14 mouse cellular contexts compared by ENCODE assay signal in the genomic region with DNA sequence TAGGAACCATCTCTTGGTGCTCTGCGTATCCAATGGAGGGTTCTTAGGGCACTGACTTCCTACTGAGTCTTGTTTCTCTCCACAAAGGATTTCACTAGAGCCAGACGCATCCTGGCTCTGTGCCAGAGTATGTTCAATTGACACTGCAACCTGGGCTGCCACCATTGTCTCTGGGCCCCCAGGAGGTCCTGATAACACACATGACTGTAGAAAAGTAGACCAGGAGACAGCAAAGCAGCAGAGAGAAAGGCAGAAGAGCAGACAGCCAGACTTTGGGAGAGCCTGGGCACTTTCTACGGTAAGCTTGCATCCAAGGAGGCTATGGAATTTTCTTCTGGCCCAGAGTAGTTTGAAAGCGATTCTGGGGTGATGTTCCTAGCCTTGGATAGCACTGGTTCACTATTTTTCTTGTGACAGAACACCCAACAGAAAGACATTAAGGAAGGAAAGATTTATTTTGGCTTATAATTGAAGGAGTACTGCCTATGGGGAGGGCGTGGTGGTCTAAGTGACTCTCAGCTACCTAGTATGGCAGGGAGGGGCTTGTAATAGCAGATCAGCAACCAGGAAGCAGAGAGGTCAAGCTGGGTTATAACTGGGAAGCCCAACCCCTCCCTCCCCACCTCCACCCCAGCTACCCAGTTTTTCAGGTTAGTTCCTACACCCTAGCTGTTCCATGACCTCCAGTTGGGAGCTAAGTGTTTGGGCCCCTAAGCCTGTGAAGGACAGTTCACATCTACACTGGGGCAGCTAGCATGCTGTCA.
DNase-seq lines count a peak whose midpoint lies in the region; ATAC-seq and TF ChIP-seq lines count a peak whose summit lies in the region.
"Had no signal": no experiment of that assay in that cellular context is flagged by ENCODE, and none has a peak within 500 bp of the region (broad histone marks: within the 10 kb centered on the region; RNA-seq: fewer than 3 reads in every experiment).

No protein-coding gene starts in this region.

- no peaks in the 10 kb centered on the region for H3K79me2 ChIP-seq in MEL (ENCODE audit: control insufficient read depth, insufficient read depth, low read length, poor library complexity)

- H3K4me3 ChIP-seq in liver, embryonic 16.5 days (ENCODE audit: low read depth, low read length), result no peak overlapping the region
- no peak overlapping the region for H3K4me3 ChIP-seq in liver, postnatal 0 days (ENCODE audit: low read depth, low read length)
- peak overlapping the region; percentile 40 to 58 for H3K4me3 ChIP-seq in MEL (ENCODE audit: control insufficient read depth in 1 of 2, insufficient read depth in 1 of 2, low read depth in 2 of 2, low read length in 2 of 2)
- H3K4me3 ChIP-seq in hindbrain, embryonic 12.5 days, result no peak overlapping the region
- H3K4me3 ChIP-seq in stomach, embryonic 15.5 days (replicated peaks), result no peak overlapping the region
- H3K4me3 ChIP-seq: heart, embryonic 15.5 days; midbrain, embryonic 12.5 days had no signal

- H3K9ac ChIP-seq in liver, embryonic 16.5 days (ENCODE audit: low read depth, low read length), result no peak overlapping the region
- no peak overlapping the region for H3K9ac ChIP-seq in liver, postnatal 0 days (replicated peaks)
- peak overlapping the region; percentile 55 for H3K9ac ChIP-seq in MEL (ENCODE audit: control insufficient read depth, low read depth, low read length, poor library complexity, severe bottlenecking)
- no peak overlapping the region for H3K9ac ChIP-seq in hindbrain, embryonic 12.5 days
- H3K9ac ChIP-seq in stomach, embryonic 15.5 days, result no peak overlapping the region
- H3K9ac ChIP-seq: heart, embryonic 15.5 days; midbrain, embryonic 12.5 days had no signal

- no peaks in the 10 kb centered on the region for H3K36me3 ChIP-seq in liver, embryonic 16.5 days (ENCODE audit: control insufficient read depth, insufficient read depth)
- no peaks in the 10 kb centered on the region for H3K36me3 ChIP-seq in liver, postnatal 0 days (replicated peaks; ENCODE audit: insufficient read depth, low read length)
- H3K36me3 ChIP-seq in MEL (ENCODE audit: control insufficient read depth in 1 of 2, insufficient read depth in 2 of 2, low read length in 2 of 2), result peaks cover 0 to 23% of the 10 kb centered on the region in 2 experiments; a peak in 2 of 4 replicates
- H3K36me3 ChIP-seq in hindbrain, embryonic 12.5 days, result no peaks in the 10 kb centered on the region
- no peaks in the 10 kb centered on the region for H3K36me3 ChIP-seq in stomach, embryonic 15.5 days
- H3K36me3 ChIP-seq: heart, embryonic 15.5 days; midbrain, embryonic 12.5 days had no signal

- no peak overlapping the region for H3K27ac ChIP-seq in liver, embryonic 16.5 days (ENCODE audit: low read length)
- no peak overlapping the region for H3K27ac ChIP-seq in liver, postnatal 0 days (ENCODE audit: low read depth)
- peak overlapping the region; percentile 81 for H3K27ac ChIP-seq in MEL (ENCODE audit: control insufficient read depth, low read depth, low read length)
- peak overlapping the region; percentile 62; the same call in 1 of the 2 replicates for H3K27ac ChIP-seq in hindbrain, embryonic 12.5 days
- H3K27ac ChIP-seq in stomach, embryonic 15.5 days, result peak overlapping the region; percentile 45; the same call in 1 of the 2 replicates
- H3K27ac ChIP-seq: heart, embryonic 15.5 days; kidney, postnatal 0 days; midbrain, embryonic 12.5 days had no signal

- H3K27me3 ChIP-seq in liver, embryonic 16.5 days (ENCODE audit: control insufficient read depth, insufficient read depth, low read depth, low read length), result no peaks in the 10 kb centered on the region
- H3K27me3 ChIP-seq in liver, postnatal 0 days (ENCODE audit: insufficient read depth, low read length), result no peaks in the 10 kb centered on the region
- no peaks in the 10 kb centered on the region for H3K27me3 ChIP-seq in MEL (ENCODE audit: control insufficient read depth in 1 of 2, insufficient read depth in 2 of 2, low read length in 2 of 2)
- H3K27me3 ChIP-seq in hindbrain, embryonic 12.5 days, result no peaks in the 10 kb centered on the region
- no peaks in the 10 kb centered on the region for H3K27me3 ChIP-seq in stomach, embryonic 15.5 days (replicated peaks)
- H3K27me3 ChIP-seq: CH12.LX; heart, embryonic 15.5 days had no signal

- no peaks in the 10 kb centered on the region; the same call in 1 of the 2 replicates for H3K4me1 ChIP-seq in liver, embryonic 16.5 days (ENCODE audit: control insufficient read depth, low read depth, low read length)
- no peaks in the 10 kb centered on the region for H3K4me1 ChIP-seq in liver, postnatal 0 days (ENCODE audit: insufficient read depth)
- H3K4me1 ChIP-seq in MEL (ENCODE audit: control insufficient read depth in 1 of 2, insufficient read depth in 2 of 2, low read length in 2 of 2), result peaks cover 28 to 31% of the 10 kb centered on the region in 2 experiments
- peaks cover 59% of the 10 kb centered on the region for H3K4me1 ChIP-seq in hindbrain, embryonic 12.5 days
- H3K4me1 ChIP-seq in stomach, embryonic 15.5 days, result peaks cover 5% of the 10 kb centered on the region; the same call in 1 of the 2 replicates

- peak in 1 of 2 experiments; percentile 53; a peak in 2 of 4 replicates for TF ChIP-seq POLR2A in MEL (IDR thresholded peaks at IDR 0.05; ENCODE audit: control insufficient read depth in 1 of 2, insufficient read depth in 1 of 2, low read depth in 1 of 2, low read length in 2 of 2, poor library complexity in 1 of 2)

- 62% methylated on average over 5 of the region's 5 CpGs for WGBS in liver, embryonic 16.5 days (ENCODE audit: insufficient replicate concordance)
- WGBS in liver, postnatal 0 days (ENCODE audit: insufficient replicate concordance), result 56% methylated on average over 5 of the region's 5 CpGs
- 47% methylated on average over 5 of the region's 5 CpGs for WGBS in hindbrain, embryonic 12.5 days
- WGBS in stomach, embryonic 15.5 days, result 65% methylated on average over 5 of the region's 5 CpGs

- no peak for TF ChIP-seq RAD21 in MEL (IDR thresholded peaks at IDR 0.05; ENCODE audit: low read depth, low read length)

- no peak for TF ChIP-seq EP300 in liver, postnatal 0 days (IDR thresholded peaks at IDR 0.05; ENCODE audit: low read depth)
- TF ChIP-seq EP300 in MEL (IDR thresholded peaks at IDR 0.05; ENCODE audit: low read depth in 1 of 2, low read length in 2 of 2), result peak; percentile 15 to 52; a peak in 3 of 4 replicates

- H3K4me2 ChIP-seq in liver, embryonic 16.5 days (ENCODE audit: low read depth, low read length), result no peak overlapping the region
- no peak overlapping the region for H3K4me2 ChIP-seq in liver, postnatal 0 days (ENCODE audit: low read depth, low read length)
- no peak overlapping the region for H3K4me2 ChIP-seq in hindbrain, embryonic 12.5 days (replicated peaks)
- H3K4me2 ChIP-seq in stomach, embryonic 15.5 days, result no peak overlapping the region
- H3K4me2 ChIP-seq: heart, embryonic 15.5 days; liver, embryonic 11.5 days; midbrain, embryonic 12.5 days had no signal

- TF ChIP-seq CTCF in liver, postnatal 0 days (IDR thresholded peaks at IDR 0.05; ENCODE audit: low read depth), result no peak
- no peak for TF ChIP-seq CTCF in MEL (IDR thresholded peaks at IDR 0.05 in 2 of 3, conservative IDR thresholded peaks at IDR 0.05 in 1 of 3; ENCODE audit: control insufficient read depth in 1 of 3, insufficient read depth in 1 of 3, low read depth in 2 of 3, low read length in 3 of 3, poor library complexity in 1 of 3, severe bottlenecking in 1 of 3)

- H3K9me3 ChIP-seq in liver, embryonic 16.5 days (replicated peaks; ENCODE audit: control insufficient read depth, low read length), result no peaks in the 10 kb centered on the region
- H3K9me3 ChIP-seq in liver, postnatal 0 days (ENCODE audit: low read length), result no peaks in the 10 kb centered on the region
- H3K9me3 ChIP-seq in MEL (replicated peaks; ENCODE audit: insufficient read depth, low read length), result no peaks in the 10 kb centered on the region
- H3K9me3 ChIP-seq in hindbrain, embryonic 12.5 days (replicated peaks), result no peaks in the 10 kb centered on the region
- H3K9me3 ChIP-seq in stomach, embryonic 15.5 days, result no peaks in the 10 kb centered on the region
- H3K9me3 ChIP-seq: heart, embryonic 15.5 days; midbrain, embryonic 12.5 days had no signal

- 0 out of 2 replicates have a peak, but pooled peaks have one; percentile 41 for ATAC-seq in liver, embryonic 16.5 days (ENCODE audit: low read depth)
- ATAC-seq in liver, postnatal 0 days, result no peak
- ATAC-seq in hindbrain, embryonic 12.5 days (ENCODE audit: low FRiP score), result no peak
- ATAC-seq in stomach, embryonic 15.5 days (ENCODE audit: insufficient read depth, low FRiP score, low read depth), result no peak

- DNase-seq in liver, postnatal 0 days, result no peak
- DNase-seq in MEL (ENCODE audit: low read depth, low spot score), result peak; percentile 89
- DNase-seq in ovary, postnatal 14 days (ENCODE audit: low spot score), result no peak
- no peak for DNase-seq in frontal cortex, adult 2 months (ENCODE audit: extremely low spot score in 1 of 2, low spot score in 1 of 2)
- DNase-seq: layer of hippocampus, adult 9-11 months; lung, postnatal 10 days had no signal

TF ChIP-seq in MEL, 35 proteins besides CTCF, POLR2A, EP300 and RAD21 (continues in another document):
- TF ChIP-seq SIN3A (IDR thresholded peaks at IDR 0.05; ENCODE audit: low read length) (peak; percentile 19; the same call in 1 of the 2 replicates), POLR2AphosphoS2 (IDR thresholded peaks at IDR 0.05; ENCODE audit: low read length) (no peak), ZMIZ1 (IDR thresholded peaks at IDR 0.05; ENCODE audit: low read depth, low read length) (peak; percentile 67; the same call in 1 of the 2 replicates), CHD2 (IDR thresholded peaks at IDR 0.05; ENCODE audit: low read length) (no peak), HCFC1 (IDR thresholded peaks at IDR 0.05; ENCODE audit: low read depth, low read length) (no peak), USF1 (IDR thresholded peaks at IDR 0.05; ENCODE audit: low read depth, low read length) (no peak; the same call in 1 of the 2 replicates), MAZ (IDR thresholded peaks at IDR 0.05; ENCODE audit: low read depth, low read length) (no peak), MYC (IDR thresholded peaks at IDR 0.05; ENCODE audit: low read depth, low read length) (0 out of 2 replicates have a peak, but pooled peaks have one; percentile 8), TBP (IDR thresholded peaks at IDR 0.05; ENCODE audit: low read depth, low read length) (peak; percentile 55), POLR2AphosphoS5 (IDR thresholded peaks at IDR 0.05; ENCODE audit: borderline replicate concordance, low read depth, low read length) (no peak), TAL1 (IDR thresholded peaks at IDR 0.05; ENCODE audit: low read length) (0 out of 2 replicates have a peak, but pooled peaks have one; percentile 19), GATA1 (IDR thresholded peaks at IDR 0.05; ENCODE audit: low read depth, low read length) (peak; percentile 73), USF2 (IDR thresholded peaks at IDR 0.05; ENCODE audit: borderline replicate concordance in 1 of 2, insufficient read depth in 1 of 2, low read depth in 1 of 2, low read length in 2 of 2) (no peak), ELF1 (IDR thresholded peaks at IDR 0.05; ENCODE audit: low read depth, low read length) (peak; percentile 57), BHLHE40 (IDR thresholded peaks at IDR 0.05; ENCODE audit: borderline replicate concordance, low read depth, low read length) (peak; percentile 74; the same call in 1 of the 2 replicates)

Comparison
In these comparisons a context has a peak if more than half of its experiments do, and no peak if none do; other contexts are left out.
1. H3K27ac ChIP-seq: peak in MEL (single experiment), hindbrain, embryonic 12.5 days (single experiment) and stomach, embryonic 15.5 days (single experiment); none in liver, embryonic 16.5 days (single experiment) and liver, postnatal 0 days (single experiment).
2. H3K4me3 ChIP-seq: peak in MEL (2 of 2); none in liver, embryonic 16.5 days (single experiment), liver, postnatal 0 days (single experiment), hindbrain, embryonic 12.5 days (single experiment) and stomach, embryonic 15.5 days (single experiment).